In the genomic region with DNA sequence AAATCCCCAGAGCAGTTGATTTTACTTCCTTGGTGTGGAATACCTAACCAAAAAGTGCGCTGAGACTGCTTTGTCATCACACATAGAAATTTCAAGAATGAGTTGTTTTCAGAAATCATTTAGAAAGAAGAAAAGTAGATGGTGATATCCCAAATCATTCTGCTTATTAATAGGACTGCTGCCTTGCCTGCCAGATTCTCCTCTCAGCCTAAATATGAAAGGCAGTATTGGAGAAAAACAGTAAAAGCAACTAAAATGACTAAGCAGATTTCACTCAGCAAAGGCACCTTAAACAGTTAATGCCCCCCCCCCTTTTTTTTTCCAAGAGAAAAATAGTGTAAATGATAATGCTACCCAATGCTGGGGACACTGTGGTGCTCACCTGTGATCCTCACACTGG, we compare ENCODE assay signal across 10 mouse cellular contexts. TPM values are rescaled to one million over a fixed set of nuclear protein-coding genes. Genes with fewer than 3 reads are reported as not detected.
DNase-seq lines count a peak whose midpoint lies in the region; ATAC-seq and TF ChIP-seq lines count a peak whose summit lies in the region.
"Had no signal": no experiment of that assay in that cellular context is flagged by ENCODE, and none has a peak within 500 bp of the region (broad histone marks: within the 10 kb centered on the region; RNA-seq: fewer than 3 reads in every experiment).

No protein-coding gene starts in this region.

- no peaks in the 10 kb centered on the region for H3K9me3 ChIP-seq in hindbrain, embryonic 10.5 days
- H3K9me3 ChIP-seq in hindbrain, embryonic 11.5 days (ENCODE audit: control insufficient read depth, low read length): no peaks in the 10 kb centered on the region
- no peaks in the 10 kb centered on the region; the same call in 1 of the 2 replicates for H3K9me3 ChIP-seq in ES-Bruce4 (replicated peaks; ENCODE audit: control insufficient read depth, insufficient read depth, low read length, poor library complexity, severe bottlenecking)
- H3K9me3 ChIP-seq in liver, embryonic 14.5 days (ENCODE audit: control insufficient read depth, low read length): no peaks in the 10 kb centered on the region

- TF ChIP-seq CTCF in ES-Bruce4 (IDR thresholded peaks at IDR 0.05; ENCODE audit: low read depth, low read length): no peak
- no peak for TF ChIP-seq CTCF in liver, embryonic 14.5 days (IDR thresholded peaks at IDR 0.05; ENCODE audit: low read depth)

- DNase-seq in hindbrain, embryonic 10.5 days (ENCODE audit: low spot score): no peak
- no peak for DNase-seq in hindbrain, embryonic 11.5 days (ENCODE audit: low spot score)
- DNase-seq in 416B (ENCODE audit: low read depth): peak; percentile 31
- DNase-seq in liver, embryonic 14.5 days (ENCODE audit: low read depth in 3 of 3, low spot score in 3 of 3): no peak
- no peak for DNase-seq in adrenal gland, postnatal 4 days (ENCODE audit: low spot score in 2 of 2)
- DNase-seq in embryo, embryonic 11 days: no peak
- no peak for DNase-seq in kidney, postnatal 36 days
- DNase-seq: lung, postnatal 14 days had no signal

- no peak for TF ChIP-seq EP300 in ES-Bruce4 (IDR thresholded peaks at IDR 0.05; ENCODE audit: insufficient read depth, low read depth, low read length)
- TF ChIP-seq EP300 in liver, embryonic 14.5 days (IDR thresholded peaks at IDR 0.05; ENCODE audit: low read depth): no peak

- 98% methylated on average over 1 of the region's 1 CpGs for WGBS in hindbrain, embryonic 10.5 days
- 92% methylated on average over 1 of the region's 1 CpGs for WGBS in hindbrain, embryonic 11.5 days
- WGBS in liver, embryonic 14.5 days (ENCODE audit: insufficient replicate concordance): 51% methylated on average over 1 of the region's 1 CpGs

- ATAC-seq in hindbrain, embryonic 11.5 days (ENCODE audit: low FRiP score): no peak
- no peak for ATAC-seq in liver, embryonic 14.5 days (ENCODE audit: insufficient read depth)
- ATAC-seq: inflammation-experienced regulatory T-cells, adult 6 months had no signal

- no peak for TF ChIP-seq POLR2A in ES-Bruce4 (IDR thresholded peaks at IDR 0.05; ENCODE audit: insufficient read depth, low read length)

- no peak overlapping the region for H3K4me3 ChIP-seq in hindbrain, embryonic 10.5 days
- H3K4me3 ChIP-seq in hindbrain, embryonic 11.5 days (ENCODE audit: low read depth, low read length): no peak overlapping the region
- H3K4me3 ChIP-seq in ES-Bruce4 (ENCODE audit: low read depth, low read length): no peak overlapping the region
- peak overlapping the region in 1 of 2 experiments; percentile 89; a peak in 2 of 4 replicates for H3K4me3 ChIP-seq in liver, embryonic 14.5 days (ENCODE audit: insufficient read depth in 1 of 2, low read depth in 2 of 2, low read length in 2 of 2)

- H3K9ac ChIP-seq in hindbrain, embryonic 11.5 days (ENCODE audit: low read depth, low read length): no peak overlapping the region
- H3K9ac ChIP-seq in ES-Bruce4 (ENCODE audit: low read depth, poor library complexity, severe bottlenecking): peak overlapping the region; percentile 37; the same call in 1 of the 2 replicates
- H3K9ac ChIP-seq in liver, embryonic 14.5 days (replicated peaks): peak overlapping the region; percentile 97

- no peaks in the 10 kb centered on the region for H3K27me3 ChIP-seq in hindbrain, embryonic 10.5 days (ENCODE audit: insufficient read depth, poor library complexity, severe bottlenecking)
- no peaks in the 10 kb centered on the region for H3K27me3 ChIP-seq in hindbrain, embryonic 11.5 days (ENCODE audit: control insufficient read depth, insufficient read depth, low read length)
- no peaks in the 10 kb centered on the region for H3K27me3 ChIP-seq in ES-Bruce4 (ENCODE audit: control insufficient read depth, insufficient read depth, low read length, poor library complexity, severe bottlenecking)
- no peaks in the 10 kb centered on the region for H3K27me3 ChIP-seq in liver, embryonic 14.5 days (ENCODE audit: control insufficient read depth, insufficient read depth, low read length)

- peaks cover 27% of the 10 kb centered on the region for H3K4me1 ChIP-seq in hindbrain, embryonic 10.5 days (replicated peaks)
- H3K4me1 ChIP-seq in hindbrain, embryonic 11.5 days (replicated peaks; ENCODE audit: control insufficient read depth, insufficient read depth, low read length): no peaks in the 10 kb centered on the region; the same call in 1 of the 2 replicates
- no peaks in the 10 kb centered on the region for H3K4me1 ChIP-seq in ES-Bruce4 (ENCODE audit: control insufficient read depth, insufficient read depth, low read length)
- H3K4me1 ChIP-seq in liver, embryonic 14.5 days (replicated peaks; ENCODE audit: control insufficient read depth in 2 of 2, insufficient read depth in 2 of 2, low read length in 1 of 2): peaks cover 24 to 30% of the 10 kb centered on the region in 2 experiments

- peak overlapping the region; percentile 98; the same call in 1 of the 2 replicates for H3K27ac ChIP-seq in hindbrain, embryonic 10.5 days
- no peak overlapping the region for H3K27ac ChIP-seq in hindbrain, embryonic 11.5 days (ENCODE audit: low read depth, low read length)
- no peak overlapping the region for H3K27ac ChIP-seq in ES-Bruce4 (ENCODE audit: insufficient read depth, low read length)
- peak overlapping the region; percentile 92 for H3K27ac ChIP-seq in liver, embryonic 14.5 days

- H3K4me2 ChIP-seq in hindbrain, embryonic 11.5 days (replicated peaks; ENCODE audit: low read depth, low read length): no peak overlapping the region
- H3K4me2 ChIP-seq in liver, embryonic 14.5 days (ENCODE audit: low read depth): peak overlapping the region; percentile 96

- no peaks in the 10 kb centered on the region for H3K36me3 ChIP-seq in hindbrain, embryonic 10.5 days
- no peaks in the 10 kb centered on the region for H3K36me3 ChIP-seq in hindbrain, embryonic 11.5 days (ENCODE audit: control insufficient read depth, insufficient read depth, low read length)
- H3K36me3 ChIP-seq in ES-Bruce4 (ENCODE audit: control insufficient read depth, insufficient read depth, low read length, poor library complexity, severe bottlenecking): no peaks in the 10 kb centered on the region
- peaks cover 6% of the 10 kb centered on the region for H3K36me3 ChIP-seq in liver, embryonic 14.5 days (replicated peaks; ENCODE audit: control insufficient read depth, insufficient read depth, low read depth)

RNA-seq across cellular contexts. Expression of gene Cltc, which starts 1.9 kb away (rescaled TPM):
- 138 and 139 TPM in 2 replicates for polyA plus RNA-seq in hindbrain, embryonic 10.5 days (2016; fragmentation: Nextera tagmentation; extraction: Ambion mirVana)
- 173 and 188 TPM in 2 replicates for polyA plus RNA-seq in hindbrain, embryonic 11.5 days (2014; fragmentation: Nextera tagmentation; extraction: Ambion mirVana)
- 453 and 507 TPM in 2 replicates for polyA plus RNA-seq in ES-Bruce4 (2011; ENCODE audit: insufficient read depth, insufficient read length, low read depth, missing spikeins)
- polyA plus RNA-seq in liver, embryonic 14.5 days (2012; rRNA removed): 66.9 and 70.0 TPM in 2 replicates
- polyA plus RNA-seq in liver, embryonic 14.5 days (2014; fragmentation: Nextera tagmentation; extraction: Ambion mirVana): 95.9 and 109 TPM in 2 replicates
- total RNA-seq in adrenal gland, postnatal 4 days (2021): 100 to 1,000 TPM; 236 to 280 TPM

RNA-seq across cellular contexts. Expression of gene Dhx40, which starts 48.3 kb away (rescaled TPM):
- 34.1 and 37.8 TPM in 2 replicates for polyA plus RNA-seq in hindbrain, embryonic 10.5 days (2016; fragmentation: Nextera tagmentation; extraction: Ambion mirVana)
- 52.6 and 52.7 TPM in 2 replicates for polyA plus RNA-seq in hindbrain, embryonic 11.5 days (2014; fragmentation: Nextera tagmentation; extraction: Ambion mirVana)
- 48.3 and 51.5 TPM in 2 replicates for polyA plus RNA-seq in ES-Bruce4 (2011; ENCODE audit: insufficient read depth, insufficient read length, low read depth, missing spikeins)
- polyA plus RNA-seq in liver, embryonic 14.5 days (2012; rRNA removed): 2.5 and 3.9 TPM in 2 replicates
- polyA plus RNA-seq in liver, embryonic 14.5 days (2014; fragmentation: Nextera tagmentation; extraction: Ambion mirVana): 8.0 and 8.2 TPM in 2 replicates
- total RNA-seq in adrenal gland, postnatal 4 days (2021): 10 to 100 TPM; 40.1 to 41.1 TPM

Comparison
In these comparisons a context has a peak if more than half of its experiments do, and no peak if none do; other contexts are left out.
1. H3K27ac ChIP-seq: peak in hindbrain, embryonic 10.5 days (single experiment) and liver, embryonic 14.5 days (single experiment); none in hindbrain, embryonic 11.5 days (single experiment) and ES-Bruce4 (single experiment).